Mouse (Mus musculus): Measurements from ENCODE around the gene Slain2. TPM values are rescaled to one million over a fixed set of nuclear protein-coding genes. Genes with fewer than 3 reads are reported as not detected.

Slain2 gene
- polyA plus RNA-seq, 1 experiment from 2014 or later = 25.9 TPM

DNA sequence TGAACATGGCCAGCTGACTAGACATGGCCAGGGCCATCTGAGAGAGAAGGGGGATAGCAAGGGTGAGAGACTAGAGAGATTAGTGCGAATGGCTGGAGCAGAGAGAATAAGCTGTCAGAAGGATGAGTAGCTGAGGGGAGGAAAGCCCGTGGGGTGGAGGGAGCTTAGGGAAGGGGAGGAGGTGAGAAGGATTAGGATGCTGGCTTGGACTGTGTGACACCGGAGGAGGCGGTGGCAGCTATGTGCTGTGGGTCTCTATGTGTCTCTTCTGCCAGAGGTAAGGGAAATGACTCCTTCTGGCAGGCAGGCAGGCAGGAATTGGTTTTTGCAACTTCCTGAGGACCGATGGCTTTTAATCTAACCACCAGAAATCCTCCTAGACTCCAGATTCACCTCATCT lies 34.4 kb upstream of the Slain2 start:
- DNase-seq (no peak), ATAC-seq (ENCODE audit: low FRiP score, low TSS enrichment) (no peak)
- H3K27ac ChIP-seq (replicated peaks; ENCODE audit: low read depth, low read length) = no peak overlapping the region
- H3K9ac ChIP-seq (replicated peaks; ENCODE audit: low read length) = no peak overlapping the region
- H3K4me1 ChIP-seq (ENCODE audit: control insufficient read depth, insufficient read depth, low read length) = no peaks in the 10 kb centered on the region
- no peak overlapping the region for H3K4me2 ChIP-seq (ENCODE audit: low read length)
- WGBS = 22% methylated on average over 5 of the region's 5 CpGs
- no peak overlapping the region for H3K4me3 ChIP-seq (replicated peaks; ENCODE audit: low read depth, low read length)
- H3K27me3 ChIP-seq (ENCODE audit: control insufficient read depth, insufficient read depth, low read length) = no peaks in the 10 kb centered on the region
- H3K9me3 ChIP-seq (ENCODE audit: control insufficient read depth, low read length) = no peaks in the 10 kb centered on the region
- no peaks in the 10 kb centered on the region for H3K36me3 ChIP-seq (ENCODE audit: control insufficient read depth, insufficient read depth, low read length)

DNA sequence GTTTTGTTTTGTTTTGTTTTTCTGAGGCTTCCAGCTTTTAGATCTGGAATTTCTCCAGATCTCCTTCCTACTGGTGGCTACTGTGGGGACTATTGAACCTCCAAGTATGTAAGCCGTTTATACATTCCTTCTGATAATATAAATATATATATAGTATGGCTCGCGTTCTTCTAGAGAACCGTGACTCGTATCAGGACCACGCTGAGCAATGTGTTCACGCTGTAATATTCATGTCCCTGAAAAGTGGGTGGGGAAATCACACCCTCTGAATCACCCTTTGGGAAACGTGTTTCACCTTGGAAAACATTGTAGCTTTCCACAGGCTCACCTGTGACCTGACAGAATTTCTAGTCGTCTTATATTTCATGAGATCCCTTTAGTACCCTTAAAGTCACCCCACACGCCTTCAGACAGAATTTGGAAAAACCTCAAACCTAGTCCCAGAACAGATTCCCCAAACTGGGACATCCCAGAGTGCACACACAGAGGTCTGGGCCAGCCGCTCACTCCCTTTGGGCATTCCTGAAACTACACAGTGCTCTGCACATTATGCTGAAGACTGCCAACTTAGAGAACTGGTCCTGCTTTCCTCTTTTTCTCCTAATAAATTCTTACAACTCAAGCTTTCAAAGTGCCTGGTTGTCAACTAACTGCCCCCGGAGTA lies 32.2 kb upstream of the Slain2 start:
- DNase-seq (no peak), ATAC-seq (ENCODE audit: low FRiP score, low TSS enrichment) (no peak)
- no peak overlapping the region for H3K9ac ChIP-seq (replicated peaks; ENCODE audit: low read length)
- H3K27ac ChIP-seq (replicated peaks; ENCODE audit: low read depth, low read length) = no peak overlapping the region
- no peak overlapping the region for H3K4me3 ChIP-seq (replicated peaks; ENCODE audit: low read depth, low read length)
- H3K9me3 ChIP-seq (ENCODE audit: control insufficient read depth, low read length) = no peaks in the 10 kb centered on the region
- WGBS = 90% methylated on average over 12 of the region's 12 CpGs
- no peaks in the 10 kb centered on the region for H3K36me3 ChIP-seq (ENCODE audit: control insufficient read depth, insufficient read depth, low read length)
- H3K4me2 ChIP-seq (ENCODE audit: low read length) = no peak overlapping the region
- no peaks in the 10 kb centered on the region for H3K4me1 ChIP-seq (ENCODE audit: control insufficient read depth, insufficient read depth, low read length)
- H3K27me3 ChIP-seq (ENCODE audit: control insufficient read depth, insufficient read depth, low read length) = no peaks in the 10 kb centered on the region

DNA sequence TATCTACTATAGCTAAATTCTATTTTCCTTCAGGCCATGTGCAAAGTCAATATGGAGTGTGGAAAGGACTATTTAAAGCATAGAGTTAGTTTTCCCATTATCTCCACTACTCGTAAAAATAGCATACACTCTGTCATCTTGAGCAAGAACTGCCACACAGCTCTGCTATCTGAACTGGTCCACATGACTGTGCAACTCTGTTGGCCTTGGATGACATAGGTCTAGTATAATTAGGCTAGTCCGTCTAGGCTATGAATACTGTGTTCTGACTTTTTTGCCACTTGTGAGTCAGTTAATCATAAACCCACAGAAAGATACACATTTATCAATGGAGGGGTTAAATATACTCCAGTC lies 31.7 kb upstream of the Slain2 start:
- Histone ChIP-seq H3K9me3 (ENCODE audit: control insufficient read depth, low read length) (no peaks in the 10 kb centered on the region), H3K9ac (replicated peaks; ENCODE audit: low read length) (no peak overlapping the region), H3K27ac (replicated peaks; ENCODE audit: low read depth, low read length) (no peak overlapping the region), H3K36me3 (ENCODE audit: control insufficient read depth, insufficient read depth, low read length) (no peaks in the 10 kb centered on the region), H3K4me2 (ENCODE audit: low read length) (no peak overlapping the region), H3K27me3 (ENCODE audit: control insufficient read depth, insufficient read depth, low read length) (no peaks in the 10 kb centered on the region), H3K4me1 (ENCODE audit: control insufficient read depth, insufficient read depth, low read length) (no peaks in the 10 kb centered on the region), H3K4me3 (replicated peaks; ENCODE audit: low read depth, low read length) (no peak overlapping the region)
- DNase-seq (no peak), ATAC-seq (ENCODE audit: low FRiP score, low TSS enrichment) (no peak)
- 88% methylated on average over 2 of the region's 2 CpGs for WGBS

DNA sequence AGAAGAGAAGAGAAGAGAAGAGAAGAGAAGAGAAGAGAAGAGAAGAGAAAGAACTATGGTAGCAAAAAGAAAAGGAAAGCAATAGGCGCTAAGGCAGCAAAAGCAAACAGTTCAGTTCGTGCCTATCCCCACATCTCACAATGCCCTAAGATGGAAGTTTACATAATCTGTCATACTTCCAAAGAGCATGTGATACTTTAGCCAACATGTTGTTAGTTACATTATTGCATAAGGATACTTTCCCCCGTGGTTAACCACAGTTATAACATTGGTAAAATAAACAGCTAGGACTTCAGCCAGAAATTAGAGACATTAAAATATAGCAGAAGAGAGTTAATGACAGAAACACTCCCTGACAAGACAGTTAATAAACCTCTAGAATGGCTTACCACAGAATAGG lies 30.4 kb upstream of the Slain2 start:
- no peaks in the 10 kb centered on the region for H3K36me3 ChIP-seq (ENCODE audit: control insufficient read depth, insufficient read depth, low read length)
- WGBS = 88% methylated on average over 3 of the region's 3 CpGs
- no peaks in the 10 kb centered on the region for H3K4me1 ChIP-seq (ENCODE audit: control insufficient read depth, insufficient read depth, low read length)
- ATAC-seq (ENCODE audit: low FRiP score, low TSS enrichment) (no peak), DNase-seq (no peak)
- no peak overlapping the region for H3K4me3 ChIP-seq (replicated peaks; ENCODE audit: low read depth, low read length)
- H3K9me3 ChIP-seq (ENCODE audit: control insufficient read depth, low read length) = no peaks in the 10 kb centered on the region
- no peak overlapping the region for H3K4me2 ChIP-seq (ENCODE audit: low read length)
- no peak overlapping the region for H3K27ac ChIP-seq (replicated peaks; ENCODE audit: low read depth, low read length)
- H3K9ac ChIP-seq (replicated peaks; ENCODE audit: low read length) = no peak overlapping the region
- no peaks in the 10 kb centered on the region for H3K27me3 ChIP-seq (ENCODE audit: control insufficient read depth, insufficient read depth, low read length)

DNA sequence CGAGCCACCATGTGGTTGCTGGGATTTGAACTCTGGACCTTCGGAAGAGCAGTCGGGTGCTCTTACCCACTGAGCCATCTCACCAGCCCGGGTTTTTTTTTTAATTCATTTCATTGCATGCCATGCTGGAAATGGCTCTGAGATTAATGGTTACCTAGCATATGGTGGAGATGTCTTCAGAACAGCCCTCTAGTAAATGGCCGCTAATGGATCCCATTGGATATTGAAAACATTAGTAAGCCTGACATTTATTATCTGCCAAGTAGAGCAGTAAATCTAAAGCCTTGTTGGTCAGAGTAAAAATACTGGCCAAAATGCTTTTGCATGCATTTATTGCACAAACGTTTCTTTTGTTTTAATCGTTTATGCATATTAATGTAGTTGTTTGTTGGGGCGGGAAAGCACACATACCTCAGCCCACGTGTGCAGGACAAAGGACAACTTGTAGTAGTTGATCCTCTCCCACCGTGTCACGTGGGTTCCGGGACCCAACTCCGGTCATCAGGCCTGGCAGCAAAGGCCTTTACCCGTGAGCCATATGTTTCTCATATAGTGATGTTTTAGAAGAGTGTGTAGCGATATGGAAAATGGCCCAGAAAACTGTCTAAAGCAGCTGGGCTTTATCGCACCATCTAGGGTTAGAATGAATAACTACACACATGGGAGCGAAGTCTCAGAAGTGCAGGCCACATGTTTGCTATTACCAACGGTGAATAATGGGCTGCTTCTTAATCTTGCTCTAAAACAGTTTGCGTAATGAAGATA lies 27.5 kb upstream of the Slain2 start:
- WGBS = 87% methylated on average over 18 of the region's 19 CpGs
- H3K27me3 ChIP-seq (ENCODE audit: control insufficient read depth, insufficient read depth, low read length) = no peaks in the 10 kb centered on the region
- H3K9me3 ChIP-seq (ENCODE audit: control insufficient read depth, low read length) = no peaks in the 10 kb centered on the region
- DNase-seq = no peak
- H3K4me1 ChIP-seq (ENCODE audit: control insufficient read depth, insufficient read depth, low read length) = no peaks in the 10 kb centered on the region
- no peak overlapping the region for H3K27ac ChIP-seq (replicated peaks; ENCODE audit: low read depth, low read length)
- no peaks in the 10 kb centered on the region for H3K36me3 ChIP-seq (ENCODE audit: control insufficient read depth, insufficient read depth, low read length)
- H3K4me3 ChIP-seq (replicated peaks; ENCODE audit: low read depth, low read length) = no peak overlapping the region
- H3K9ac ChIP-seq (replicated peaks; ENCODE audit: low read length) = no peak overlapping the region
- ATAC-seq (ENCODE audit: low FRiP score, low TSS enrichment) = no peak
- no peak overlapping the region for H3K4me2 ChIP-seq (ENCODE audit: low read length)

DNA sequence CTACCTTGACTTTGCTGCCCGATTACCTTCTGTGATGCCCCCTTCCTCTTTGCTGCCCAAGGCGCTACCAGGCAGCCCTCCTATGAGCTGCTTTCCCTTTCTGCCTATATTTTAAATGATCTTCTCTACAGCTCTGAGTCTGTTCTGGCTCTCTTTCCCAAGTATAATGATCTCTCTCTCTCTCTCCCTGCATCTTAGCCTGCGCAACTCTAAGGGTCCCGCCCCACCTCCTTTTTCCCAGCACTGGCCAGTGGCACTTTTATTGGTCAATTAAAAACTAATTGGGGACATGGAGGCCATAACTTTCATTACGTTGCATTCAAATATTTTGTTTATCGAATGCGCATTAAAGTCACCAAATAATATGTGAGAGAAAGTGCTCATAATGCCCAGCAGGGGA lies 25.8 kb upstream of the Slain2 start:
- no peak overlapping the region for H3K4me3 ChIP-seq (replicated peaks; ENCODE audit: low read depth, low read length)
- ATAC-seq (ENCODE audit: low FRiP score, low TSS enrichment) (no peak), DNase-seq (no peak)
- no peaks in the 10 kb centered on the region for H3K36me3 ChIP-seq (ENCODE audit: control insufficient read depth, insufficient read depth, low read length)
- 92% methylated on average over 7 of the region's 7 CpGs for WGBS
- H3K9me3 ChIP-seq (ENCODE audit: control insufficient read depth, low read length) = no peaks in the 10 kb centered on the region
- no peak overlapping the region for H3K27ac ChIP-seq (replicated peaks; ENCODE audit: low read depth, low read length)
- H3K4me2 ChIP-seq (ENCODE audit: low read length) = no peak overlapping the region
- H3K4me1 ChIP-seq (ENCODE audit: control insufficient read depth, insufficient read depth, low read length) = no peaks in the 10 kb centered on the region
- H3K27me3 ChIP-seq (ENCODE audit: control insufficient read depth, insufficient read depth, low read length) = no peaks in the 10 kb centered on the region
- no peak overlapping the region for H3K9ac ChIP-seq (replicated peaks; ENCODE audit: low read length)

DNA sequence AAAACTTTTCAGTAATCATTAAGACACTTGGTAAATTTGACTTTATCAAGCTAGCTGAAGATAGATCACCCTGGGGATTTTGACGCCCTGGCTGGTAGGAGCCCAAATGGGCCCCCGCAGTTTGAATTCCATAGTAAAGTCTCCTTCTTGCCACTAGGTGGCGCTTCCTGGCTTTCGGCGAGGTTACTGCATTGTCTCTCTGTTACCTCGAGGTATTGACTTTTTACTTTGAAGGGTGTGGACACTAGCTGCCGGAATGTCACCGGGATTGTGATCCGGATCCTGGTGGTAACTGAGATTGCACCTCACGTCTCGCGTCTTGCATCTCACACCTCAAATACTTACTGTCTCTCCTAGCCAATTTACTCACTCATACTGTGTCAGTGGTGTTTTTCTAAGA lies 22.6 kb upstream of the Slain2 start:
- H3K36me3 ChIP-seq (ENCODE audit: control insufficient read depth, insufficient read depth, low read length) = no peaks in the 10 kb centered on the region
- H3K27me3 ChIP-seq (ENCODE audit: control insufficient read depth, insufficient read depth, low read length) = no peaks in the 10 kb centered on the region
- WGBS = 3% methylated on average over 12 of the region's 12 CpGs
- peak; percentile 80 for DNase-seq
- H3K4me3 ChIP-seq (replicated peaks; ENCODE audit: low read depth, low read length) = no peak overlapping the region
- no peak overlapping the region for H3K27ac ChIP-seq (replicated peaks; ENCODE audit: low read depth, low read length)
- no peaks in the 10 kb centered on the region for H3K4me1 ChIP-seq (ENCODE audit: control insufficient read depth, insufficient read depth, low read length)
- no peaks in the 10 kb centered on the region for H3K9me3 ChIP-seq (ENCODE audit: control insufficient read depth, low read length)
- no peak for ATAC-seq (ENCODE audit: low FRiP score, low TSS enrichment)
- no peak overlapping the region for H3K4me2 ChIP-seq (ENCODE audit: low read length)
- no peak overlapping the region for H3K9ac ChIP-seq (replicated peaks; ENCODE audit: low read length)

DNA sequence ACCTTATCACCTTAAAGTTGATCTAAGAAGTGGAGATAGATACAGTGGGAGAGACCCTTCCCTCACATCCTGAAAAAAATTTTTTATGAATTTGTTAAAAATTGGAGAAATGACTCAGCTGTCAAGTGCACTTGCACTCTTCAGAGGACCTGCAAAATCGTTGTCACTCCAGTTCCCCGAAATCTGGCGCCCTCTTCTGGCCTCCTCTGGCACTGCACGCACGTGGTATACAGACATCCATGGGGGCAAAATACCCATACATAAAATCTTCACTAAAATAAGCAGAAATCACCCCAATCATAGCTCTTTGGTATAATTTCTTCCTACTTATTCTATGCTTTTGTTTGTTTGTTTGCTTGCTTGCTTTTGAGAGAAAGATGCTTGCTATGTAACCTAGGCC lies 20.1 kb upstream of the Slain2 start:
- ATAC-seq (ENCODE audit: low FRiP score, low TSS enrichment) = no peak
- Histone ChIP-seq H3K27me3 (ENCODE audit: control insufficient read depth, insufficient read depth, low read length) (no peaks in the 10 kb centered on the region), H3K9me3 (ENCODE audit: control insufficient read depth, low read length) (no peaks in the 10 kb centered on the region), H3K4me2 (ENCODE audit: low read length) (no peak overlapping the region), H3K36me3 (ENCODE audit: control insufficient read depth, insufficient read depth, low read length) (no peaks in the 10 kb centered on the region), H3K27ac (replicated peaks; ENCODE audit: low read depth, low read length) (no peak overlapping the region), H3K9ac (replicated peaks; ENCODE audit: low read length) (no peak overlapping the region), H3K4me3 (replicated peaks; ENCODE audit: low read depth, low read length) (no peak overlapping the region), H3K4me1 (ENCODE audit: control insufficient read depth, insufficient read depth, low read length) (no peaks in the 10 kb centered on the region)
- DNase-seq = no peak
- 66% methylated on average over 5 of the region's 5 CpGs for WGBS

DNA sequence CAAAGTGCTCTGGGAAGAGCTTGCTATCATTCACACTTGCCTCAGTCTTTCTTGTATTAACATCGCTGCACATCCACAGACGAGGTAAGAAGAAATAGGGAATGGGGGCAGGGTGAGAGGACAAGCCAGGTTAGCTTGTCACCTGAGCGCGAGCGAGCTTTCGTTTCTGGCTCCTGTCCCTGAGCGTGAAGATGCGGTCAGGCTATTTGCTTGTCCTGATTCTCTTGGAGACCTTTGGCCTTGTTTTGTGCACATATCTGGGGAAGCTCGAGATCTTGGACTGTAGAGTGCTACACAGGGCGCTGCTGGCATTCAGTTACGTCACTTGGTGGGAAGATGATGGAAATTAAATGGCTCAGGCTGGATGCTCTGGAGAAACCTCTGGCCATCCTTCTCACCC lies 18.8 kb upstream of the Slain2 start:
- 94% methylated on average over 11 of the region's 11 CpGs for WGBS
- no peaks in the 10 kb centered on the region for H3K4me1 ChIP-seq (ENCODE audit: control insufficient read depth, insufficient read depth, low read length)
- H3K9me3 ChIP-seq (ENCODE audit: control insufficient read depth, low read length) = no peaks in the 10 kb centered on the region
- no peak overlapping the region for H3K4me2 ChIP-seq (ENCODE audit: low read length)
- no peak overlapping the region for H3K9ac ChIP-seq (replicated peaks; ENCODE audit: low read length)
- H3K27ac ChIP-seq (replicated peaks; ENCODE audit: low read depth, low read length) = no peak overlapping the region
- H3K4me3 ChIP-seq (replicated peaks; ENCODE audit: low read depth, low read length) = no peak overlapping the region
- no peaks in the 10 kb centered on the region for H3K36me3 ChIP-seq (ENCODE audit: control insufficient read depth, insufficient read depth, low read length)
- DNase-seq (no peak), ATAC-seq (ENCODE audit: low FRiP score, low TSS enrichment) (no peak)
- H3K27me3 ChIP-seq (ENCODE audit: control insufficient read depth, insufficient read depth, low read length) = no peaks in the 10 kb centered on the region

Data from midbrain, embryonic 14.5 days (tissue).